Mouse (Mus musculus) spleen, adult 12 weeks (tissue): ENCODE measurements at regions not wholly inside any gene's neighbourhood (a gene's known extent, or its start where the extent isn't known, plus 50 kb on each side); places are given as distances from the start of the nearest gene placed in this dataset.
A peak's percentile ranks its signal among the peaks of the same experiment; 100 is the strongest.

ENCODE experiments used
- DNase-seq: peaks from one replicate; pipeline ENCODE4 v3.0.0; 2022; ENCODE audit warnings: low spot score

- DNase-seq = no peak
Measured at GRCm38 (mm10) chr5:24237201-24237600, 72.4 kb downstream of the Nupl2 start.

GRCm38 (mm10) chr5:24239006-24239405 lies 74.2 kb downstream of the Nupl2 start:
- no peak for DNase-seq

- DNase-seq = no peak
Measured at GRCm38 (mm10) chr5:24244211-24244610, 79.4 kb downstream of the Nupl2 start.

- DNase-seq = no peak
Measured at GRCm38 (mm10) chr5:24255421-24255820, 90.7 kb downstream of the Nupl2 start.

- DNase-seq = peak; percentile 29
Measured at GRCm38 (mm10) chr5:24261098-24261497, 90.3 kb downstream of the Kcnh2 start.

GRCm38 (mm10) chr5:24262146-24262545 lies 89.3 kb downstream of the Kcnh2 start:
- no peak for DNase-seq

- DNase-seq = no peak
Measured at GRCm38 (mm10) chr5:24264151-24264550, 87.3 kb downstream of the Kcnh2 start.

- no peak for DNase-seq
Measured at GRCm38 (mm10) chr5:24265431-24265830, 86.0 kb downstream of the Kcnh2 start.

GRCm38 (mm10) chr5:24266344-24267295 lies 84.8 kb downstream of the Kcnh2 start:
- DNase-seq = peak; percentile 74
